Mouse (Mus musculus): ENCODE results near the gene Fa2h.

Fa2h gene

GRCm38 (mm10) chr8:111417222-111417621, 23.6 kb upstream of the Fa2h start:
- Histone ChIP-seq H3K36me3 (ENCODE audit: insufficient read depth, low read length) (no peaks in the 10 kb centered on the region), H3K4me1 (replicated peaks; ENCODE audit: low read depth, low read length) (no peaks in the 10 kb centered on the region), H3K27me3 (ENCODE audit: insufficient read depth, low read length) (peaks cover 15% of the 10 kb centered on the region; the same call in 1 of the 2 replicates), H3K4me3 (replicated peaks; ENCODE audit: low read length) (no peak overlapping the region), H3K9me3 (ENCODE audit: low read length) (no peaks in the 10 kb centered on the region)
- TF ChIP-seq CTCF (conservative IDR thresholded peaks at IDR 0.05; ENCODE audit: low read length): no peak

GRCm38 (mm10) chr8:111403391-111403790, 9.8 kb upstream of the Fa2h start:
- peaks cover 33% of the 10 kb centered on the region for H3K27me3 ChIP-seq (ENCODE audit: insufficient read depth, low read length)
- peak; percentile 26; the same call in 1 of the 2 replicates for TF ChIP-seq CTCF (conservative IDR thresholded peaks at IDR 0.05; ENCODE audit: low read length)
- no peak for TF ChIP-seq POU5F1 (IDR thresholded peaks at IDR 0.05; ENCODE audit: borderline replicate concordance, low read length)

DNA sequence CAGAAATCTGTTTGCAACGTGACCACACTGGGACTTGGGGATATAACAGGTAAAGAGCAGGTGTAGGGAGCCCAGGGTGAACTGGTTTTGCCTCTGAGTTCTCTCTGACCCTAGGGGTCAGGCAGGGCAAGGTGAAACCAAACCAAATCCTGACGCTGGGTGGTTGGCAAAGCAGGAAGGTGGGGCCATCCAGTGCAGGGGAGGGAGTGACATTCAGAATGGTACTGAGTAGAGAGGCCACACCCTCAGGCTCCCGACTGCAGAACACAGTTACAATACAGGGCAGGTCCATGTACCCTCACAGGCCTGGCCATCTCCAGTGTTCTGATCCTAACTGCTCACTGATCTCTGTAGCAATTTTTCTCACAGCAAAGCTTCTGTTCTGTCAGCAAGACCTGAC, 2.4 kb downstream of the Fa2h start:
- Histone ChIP-seq H3K4me3 (replicated peaks; ENCODE audit: low read length) (no peak overlapping the region), H3K9me3 (ENCODE audit: low read length) (no peaks in the 10 kb centered on the region), H3K27me3 (ENCODE audit: insufficient read depth, low read length) (peaks cover 79% of the 10 kb centered on the region), H3K36me3 (ENCODE audit: insufficient read depth, low read length) (no peaks in the 10 kb centered on the region), H3K4me1 (replicated peaks; ENCODE audit: low read depth, low read length) (peaks cover 6% of the 10 kb centered on the region)
- no peak for TF ChIP-seq POU5F1 (IDR thresholded peaks at IDR 0.05; ENCODE audit: borderline replicate concordance, low read length)
- TF ChIP-seq NANOG (IDR thresholded peaks at IDR 0.05; ENCODE audit: borderline replicate concordance, low read length): no peak
- no peak for TF ChIP-seq CTCF (conservative IDR thresholded peaks at IDR 0.05; ENCODE audit: low read length)

More at GRCm38 (mm10) chr8:111403391-111403790, 9.8 kb upstream of the Fa2h start:
- Histone ChIP-seq H3K9me3 (ENCODE audit: low read length) (no peaks in the 10 kb centered on the region), H3K4me3 (replicated peaks; ENCODE audit: low read length) (no peak overlapping the region), H3K36me3 (ENCODE audit: insufficient read depth, low read length) (no peaks in the 10 kb centered on the region), H3K4me1 (replicated peaks; ENCODE audit: low read depth, low read length) (no peaks in the 10 kb centered on the region)

DNA sequence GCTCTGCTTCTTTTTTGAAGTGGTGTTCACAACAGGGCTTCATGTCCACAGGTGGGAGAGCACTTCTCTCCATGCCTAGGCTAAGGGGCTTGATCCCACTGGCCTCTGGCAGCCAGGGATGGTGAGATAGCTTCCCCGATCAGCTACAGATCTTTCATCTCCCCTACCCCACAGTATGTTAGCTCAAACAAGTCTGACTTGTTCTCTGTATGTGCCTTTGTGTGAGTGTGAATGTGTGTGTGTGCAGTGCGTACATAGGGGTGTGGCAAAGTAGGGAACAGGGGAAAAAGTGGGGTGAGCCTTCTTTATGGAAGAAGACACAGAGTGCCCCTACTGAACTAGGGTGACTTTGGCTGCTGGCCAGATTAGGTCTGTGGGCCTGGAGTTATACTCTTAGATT, 2.8 kb downstream of the Fa2h start:
- peaks cover 79% of the 10 kb centered on the region for H3K27me3 ChIP-seq (ENCODE audit: insufficient read depth, low read length)
- H3K4me3 ChIP-seq (replicated peaks; ENCODE audit: low read length): no peak overlapping the region
- H3K36me3 ChIP-seq (ENCODE audit: insufficient read depth, low read length): no peaks in the 10 kb centered on the region
- H3K9me3 ChIP-seq (ENCODE audit: low read length): no peaks in the 10 kb centered on the region
- H3K4me1 ChIP-seq (replicated peaks; ENCODE audit: low read depth, low read length): peaks cover 6% of the 10 kb centered on the region
- no peak for TF ChIP-seq NANOG (IDR thresholded peaks at IDR 0.05; ENCODE audit: borderline replicate concordance, low read length)

DNA sequence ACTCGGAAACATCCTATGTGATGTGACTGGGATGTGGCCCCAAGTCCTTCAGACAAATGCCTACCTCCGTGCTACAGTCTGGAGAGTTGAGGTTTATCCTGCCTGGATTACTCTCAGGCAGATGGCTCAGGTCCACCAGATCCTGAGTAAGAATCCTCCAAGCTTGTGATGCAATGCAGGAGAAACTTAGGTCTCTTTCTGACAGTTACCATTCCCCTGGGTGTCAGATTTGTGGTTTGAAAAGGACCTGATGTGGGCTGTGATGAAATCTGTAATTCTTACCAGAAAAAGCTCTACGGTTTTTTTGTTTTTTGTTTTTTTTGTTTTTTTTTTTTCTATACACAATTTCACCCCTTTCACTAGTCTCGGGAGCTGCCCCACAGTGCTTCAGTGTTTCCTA, 4.0 kb downstream of the Fa2h start:
- TF ChIP-seq NANOG (IDR thresholded peaks at IDR 0.05; ENCODE audit: borderline replicate concordance, low read length) (no peak), POU5F1 (IDR thresholded peaks at IDR 0.05; ENCODE audit: borderline replicate concordance, low read length) (no peak), CTCF (conservative IDR thresholded peaks at IDR 0.05; ENCODE audit: low read length) (no peak)
- peaks cover 6% of the 10 kb centered on the region for H3K4me1 ChIP-seq (replicated peaks; ENCODE audit: low read depth, low read length)
- no peak overlapping the region for H3K4me3 ChIP-seq (replicated peaks; ENCODE audit: low read length)
- peaks cover 79% of the 10 kb centered on the region for H3K27me3 ChIP-seq (ENCODE audit: insufficient read depth, low read length)
- no peaks in the 10 kb centered on the region for H3K9me3 ChIP-seq (ENCODE audit: low read length)
- no peaks in the 10 kb centered on the region for H3K36me3 ChIP-seq (ENCODE audit: insufficient read depth, low read length)

GRCm38 (mm10) chr8:111385915-111386314, 7.7 kb downstream of the Fa2h start:
- TF ChIP-seq CTCF (conservative IDR thresholded peaks at IDR 0.05; ENCODE audit: low read length): no peak
- TF ChIP-seq POU5F1 (IDR thresholded peaks at IDR 0.05; ENCODE audit: borderline replicate concordance, low read length): no peak
- TF ChIP-seq NANOG (IDR thresholded peaks at IDR 0.05; ENCODE audit: borderline replicate concordance, low read length): no peak
- peaks cover 62% of the 10 kb centered on the region for H3K27me3 ChIP-seq (ENCODE audit: insufficient read depth, low read length)
- H3K4me1 ChIP-seq (replicated peaks; ENCODE audit: low read depth, low read length): no peaks in the 10 kb centered on the region
- H3K4me3 ChIP-seq (replicated peaks; ENCODE audit: low read length): no peak overlapping the region
- no peaks in the 10 kb centered on the region for H3K36me3 ChIP-seq (ENCODE audit: insufficient read depth, low read length)
- no peaks in the 10 kb centered on the region for H3K9me3 ChIP-seq (ENCODE audit: low read length)

- Histone ChIP-seq H3K4me1 (replicated peaks; ENCODE audit: low read depth, low read length) (no peaks in the 10 kb centered on the region), H3K9me3 (ENCODE audit: low read length) (no peaks in the 10 kb centered on the region)
- TF ChIP-seq NANOG (IDR thresholded peaks at IDR 0.05; ENCODE audit: borderline replicate concordance, low read length) (no peak), POU5F1 (IDR thresholded peaks at IDR 0.05; ENCODE audit: borderline replicate concordance, low read length) (no peak), CTCF (conservative IDR thresholded peaks at IDR 0.05; ENCODE audit: low read length) (no peak)
Measured at GRCm38 (mm10) chr8:111384628-111385027, 9.0 kb downstream of the Fa2h start.

DNA sequence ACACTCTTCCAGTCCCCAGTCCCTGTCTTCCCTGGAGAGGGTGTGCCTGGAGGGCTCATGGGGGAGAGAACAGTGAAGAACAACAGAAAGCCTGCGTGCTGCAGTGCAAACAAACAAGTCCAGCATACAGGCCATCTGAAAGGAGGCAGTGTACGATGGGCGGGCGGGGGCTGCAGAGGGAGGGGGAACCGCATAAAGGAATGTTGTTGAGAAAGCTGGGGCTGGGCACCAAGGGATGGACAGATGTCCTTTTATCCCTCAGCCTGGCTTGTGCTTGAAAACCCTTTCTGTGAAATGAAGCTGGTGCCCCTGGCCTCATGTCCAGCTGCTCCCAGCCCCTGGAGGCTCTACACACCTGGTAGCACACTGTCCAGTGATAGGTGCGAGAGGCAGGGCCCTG, 18.4 kb downstream of the Fa2h start:
- H3K27me3 ChIP-seq (ENCODE audit: insufficient read depth, low read length): peaks cover 29% of the 10 kb centered on the region
- no peaks in the 10 kb centered on the region for H3K36me3 ChIP-seq (ENCODE audit: insufficient read depth, low read length)
- no peaks in the 10 kb centered on the region for H3K4me1 ChIP-seq (replicated peaks; ENCODE audit: low read depth, low read length)
- TF ChIP-seq POU5F1 (IDR thresholded peaks at IDR 0.05; ENCODE audit: borderline replicate concordance, low read length): no peak
- no peak for TF ChIP-seq NANOG (IDR thresholded peaks at IDR 0.05; ENCODE audit: borderline replicate concordance, low read length)
- TF ChIP-seq CTCF (conservative IDR thresholded peaks at IDR 0.05; ENCODE audit: low read length): no peak
- no peaks in the 10 kb centered on the region for H3K9me3 ChIP-seq (ENCODE audit: low read length)
- no peak overlapping the region for H3K4me3 ChIP-seq (replicated peaks; ENCODE audit: low read length)

More at GRCm38 (mm10) chr8:111384628-111385027, 9.0 kb downstream of the Fa2h start:
- H3K27me3 ChIP-seq (ENCODE audit: insufficient read depth, low read length): peaks cover 60% of the 10 kb centered on the region
- no peak overlapping the region for H3K4me3 ChIP-seq (replicated peaks; ENCODE audit: low read length)
- H3K36me3 ChIP-seq (ENCODE audit: insufficient read depth, low read length): no peaks in the 10 kb centered on the region

DNA sequence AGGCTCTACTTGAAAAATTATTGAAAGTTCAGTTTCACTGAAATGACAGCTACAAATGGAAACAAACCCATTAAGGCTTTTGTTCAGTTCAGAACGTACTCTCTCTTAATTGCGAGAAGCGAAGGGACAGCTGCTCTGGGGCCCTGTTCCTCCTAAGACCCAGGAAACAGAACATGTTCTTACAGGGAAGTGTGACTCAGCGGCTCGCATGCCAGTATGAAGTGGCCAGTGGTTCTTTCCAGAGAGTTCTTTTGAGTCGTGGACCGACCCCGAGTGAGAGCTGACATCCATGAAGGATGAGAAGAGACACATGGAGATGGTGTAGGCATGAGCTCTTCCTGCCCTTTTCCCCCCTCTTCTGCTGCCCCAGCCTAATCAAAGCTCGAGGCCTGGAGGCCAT, 23.9 kb downstream of the Fa2h start:
- TF ChIP-seq CTCF (conservative IDR thresholded peaks at IDR 0.05; ENCODE audit: low read length): no peak
- no peak for TF ChIP-seq POU5F1 (IDR thresholded peaks at IDR 0.05; ENCODE audit: borderline replicate concordance, low read length)
- TF ChIP-seq NANOG (IDR thresholded peaks at IDR 0.05; ENCODE audit: borderline replicate concordance, low read length): no peak
- H3K27me3 ChIP-seq (ENCODE audit: insufficient read depth, low read length): peaks cover 59% of the 10 kb centered on the region
- H3K4me1 ChIP-seq (replicated peaks; ENCODE audit: low read depth, low read length): peaks cover 10% of the 10 kb centered on the region
- H3K36me3 ChIP-seq (ENCODE audit: insufficient read depth, low read length): no peaks in the 10 kb centered on the region
- no peak overlapping the region for H3K4me3 ChIP-seq (replicated peaks; ENCODE audit: low read length)
- H3K9me3 ChIP-seq (ENCODE audit: low read length): no peaks in the 10 kb centered on the region

Data from E14TG2a.4 (cell line).